Mouse (Mus musculus): ENCODE measurements at regions not wholly inside any gene's neighbourhood (a gene's known extent, or its start where the extent isn't known, plus 50 kb on each side); places are given as distances from the start of the nearest gene placed in this dataset.

- Histone ChIP-seq H3K9me3 (replicated peaks) (no peaks in the 10 kb centered on the region), H3K27ac (replicated peaks) (no peak overlapping the region), H3K4me3 (replicated peaks) (no peak overlapping the region), H3K36me3 (no peaks in the 10 kb centered on the region), H3K9ac (no peak overlapping the region), H3K4me2 (replicated peaks) (no peak overlapping the region; the same call in 1 of the 2 replicates), H3K27me3 (peaks cover 8% of the 10 kb centered on the region), H3K4me1 (peaks cover 15% of the 10 kb centered on the region)
- no peak for ATAC-seq (ENCODE audit: insufficient number of reproducible peaks, low FRiP score, low TSS enrichment, low read depth)
- WGBS = 50% methylated on average over 25 of the region's 25 CpGs
Measured at GRCm38 (mm10) chr17:45318211-45319076, 115.1 kb downstream of the Cdc5l start.

- 63% methylated on average over 5 of the region's 5 CpGs for WGBS
- Histone ChIP-seq H3K4me2 (replicated peaks) (no peak overlapping the region), H3K27me3 (no peaks in the 10 kb centered on the region), H3K36me3 (no peaks in the 10 kb centered on the region), H3K4me1 (no peaks in the 10 kb centered on the region), H3K9me3 (replicated peaks) (0 out of 2 replicates have a peak, but pooled peaks cover 6% of the 10 kb centered on the region), H3K9ac (no peak overlapping the region), H3K27ac (replicated peaks) (no peak overlapping the region), H3K4me3 (replicated peaks) (no peak overlapping the region)
- 0 out of 2 replicates have a peak, but pooled peaks have one; percentile 24 for ATAC-seq (ENCODE audit: insufficient number of reproducible peaks, low FRiP score, low TSS enrichment, low read depth)
Measured at GRCm38 (mm10) chr17:45312510-45313266, 120.8 kb downstream of the Cdc5l start.

GRCm38 (mm10) chr17:45306506-45306905, 127.0 kb downstream of the Cdc5l start:
- Histone ChIP-seq H3K9me3 (replicated peaks) (0 out of 2 replicates have a peak, but pooled peaks cover 6% of the 10 kb centered on the region), H3K4me2 (replicated peaks) (no peak overlapping the region), H3K27ac (replicated peaks) (no peak overlapping the region), H3K4me1 (no peaks in the 10 kb centered on the region), H3K9ac (no peak overlapping the region), H3K4me3 (replicated peaks) (no peak overlapping the region), H3K27me3 (no peaks in the 10 kb centered on the region), H3K36me3 (no peaks in the 10 kb centered on the region)
- ATAC-seq (ENCODE audit: insufficient number of reproducible peaks, low FRiP score, low TSS enrichment, low read depth) = no peak
- 66% methylated on average over 7 of the region's 7 CpGs for WGBS

- 86% methylated on average over 6 of the region's 6 CpGs for WGBS
- Histone ChIP-seq H3K27ac (replicated peaks) (no peak overlapping the region), H3K36me3 (no peaks in the 10 kb centered on the region), H3K4me1 (peaks cover 7% of the 10 kb centered on the region), H3K9me3 (replicated peaks) (no peaks in the 10 kb centered on the region), H3K9ac (no peak overlapping the region), H3K4me3 (replicated peaks) (no peak overlapping the region), H3K27me3 (no peaks in the 10 kb centered on the region), H3K4me2 (replicated peaks) (no peak overlapping the region)
- ATAC-seq (ENCODE audit: insufficient number of reproducible peaks, low FRiP score, low TSS enrichment, low read depth) = no peak
Measured at GRCm38 (mm10) chr17:45303183-45303582, 130.4 kb downstream of the Cdc5l start.

- Histone ChIP-seq H3K9ac (no peak overlapping the region), H3K27ac (replicated peaks) (no peak overlapping the region)
- 12% methylated on average over 4 of the region's 4 CpGs for WGBS
Measured at GRCm38 (mm10) chr17:45298355-45298754, 135.2 kb downstream of the Cdc5l start.

GRCm38 (mm10) chr17:45297860-45298259, 135.7 kb downstream of the Cdc5l start:
- WGBS = 70% methylated on average over 3 of the region's 3 CpGs
- no peak overlapping the region for H3K4me2 ChIP-seq (replicated peaks)
- H3K27me3 ChIP-seq = no peaks in the 10 kb centered on the region
- H3K4me1 ChIP-seq = peaks cover 15% of the 10 kb centered on the region
- H3K36me3 ChIP-seq = no peaks in the 10 kb centered on the region
- ATAC-seq (ENCODE audit: insufficient number of reproducible peaks, low FRiP score, low TSS enrichment, low read depth) = no peak
- no peak overlapping the region for H3K27ac ChIP-seq (replicated peaks)
- no peak overlapping the region for H3K9ac ChIP-seq
- no peak overlapping the region for H3K4me3 ChIP-seq (replicated peaks)
- no peaks in the 10 kb centered on the region for H3K9me3 ChIP-seq (replicated peaks)

More at GRCm38 (mm10) chr17:45298355-45298754, 135.2 kb downstream of the Cdc5l start:
- ATAC-seq (ENCODE audit: insufficient number of reproducible peaks, low FRiP score, low TSS enrichment, low read depth) = peak; percentile 70; the same call in 1 of the 2 replicates
- Histone ChIP-seq H3K4me3 (replicated peaks) (no peak overlapping the region), H3K4me1 (peaks cover 11% of the 10 kb centered on the region), H3K36me3 (no peaks in the 10 kb centered on the region), H3K27me3 (no peaks in the 10 kb centered on the region), H3K4me2 (replicated peaks) (no peak overlapping the region), H3K9me3 (replicated peaks) (no peaks in the 10 kb centered on the region)

GRCm38 (mm10) chr17:45296363-45296762, 137.2 kb downstream of the Cdc5l start:
- Histone ChIP-seq H3K36me3 (no peaks in the 10 kb centered on the region), H3K27ac (replicated peaks) (no peak overlapping the region), H3K27me3 (no peaks in the 10 kb centered on the region), H3K4me1 (peaks cover 24% of the 10 kb centered on the region), H3K4me2 (replicated peaks) (no peak overlapping the region), H3K9me3 (replicated peaks) (no peaks in the 10 kb centered on the region), H3K4me3 (replicated peaks) (no peak overlapping the region), H3K9ac (no peak overlapping the region)
- WGBS = 79% methylated on average over 1 of the region's 1 CpGs
- no peak for ATAC-seq (ENCODE audit: insufficient number of reproducible peaks, low FRiP score, low TSS enrichment, low read depth)

- no peak overlapping the region for H3K9ac ChIP-seq
- H3K4me3 ChIP-seq (replicated peaks) = no peak overlapping the region
- peaks cover 24% of the 10 kb centered on the region for H3K4me1 ChIP-seq
- no peaks in the 10 kb centered on the region for H3K27me3 ChIP-seq
- H3K4me2 ChIP-seq (replicated peaks) = no peak overlapping the region
- no peaks in the 10 kb centered on the region for H3K9me3 ChIP-seq (replicated peaks)
- H3K36me3 ChIP-seq = no peaks in the 10 kb centered on the region
- no peak for ATAC-seq (ENCODE audit: insufficient number of reproducible peaks, low FRiP score, low TSS enrichment, low read depth)
- no peak overlapping the region for H3K27ac ChIP-seq (replicated peaks)
- 59% methylated on average over 4 of the region's 4 CpGs for WGBS
Measured at GRCm38 (mm10) chr17:45294886-45295285, 138.7 kb downstream of the Cdc5l start.

- H3K9ac ChIP-seq = no peak overlapping the region
- H3K4me2 ChIP-seq (replicated peaks) = no peak overlapping the region
- no peaks in the 10 kb centered on the region for H3K9me3 ChIP-seq (replicated peaks)
- H3K4me1 ChIP-seq = peaks cover 24% of the 10 kb centered on the region
- no peak overlapping the region for H3K4me3 ChIP-seq (replicated peaks)
- no peaks in the 10 kb centered on the region for H3K27me3 ChIP-seq
- H3K27ac ChIP-seq (replicated peaks) = no peak overlapping the region
- 84% methylated on average over 11 of the region's 11 CpGs for WGBS
- H3K36me3 ChIP-seq = no peaks in the 10 kb centered on the region
- no peak for ATAC-seq (ENCODE audit: insufficient number of reproducible peaks, low FRiP score, low TSS enrichment, low read depth)
Measured at GRCm38 (mm10) chr17:45294256-45294865, 139.2 kb downstream of the Cdc5l start.

- ATAC-seq (ENCODE audit: insufficient number of reproducible peaks, low FRiP score, low TSS enrichment, low read depth) = peak; percentile 64; the same call in 1 of the 2 replicates
- Histone ChIP-seq H3K4me3 (replicated peaks) (no peak overlapping the region), H3K4me2 (replicated peaks) (no peak overlapping the region), H3K27ac (replicated peaks) (no peak overlapping the region), H3K36me3 (no peaks in the 10 kb centered on the region), H3K4me1 (peaks cover 14% of the 10 kb centered on the region), H3K9ac (no peak overlapping the region), H3K27me3 (no peaks in the 10 kb centered on the region), H3K9me3 (replicated peaks) (no peaks in the 10 kb centered on the region)
- 45% methylated on average over 7 of the region's 7 CpGs for WGBS
Measured at GRCm38 (mm10) chr17:45292883-45293282, 140.7 kb downstream of the Cdc5l start.

- no peak overlapping the region for H3K4me2 ChIP-seq (replicated peaks)
- ATAC-seq (ENCODE audit: insufficient number of reproducible peaks, low FRiP score, low TSS enrichment, low read depth) = no peak
Measured at GRCm38 (mm10) chr17:45291052-45291451, 142.5 kb downstream of the Cdc5l start.

More at GRCm38 (mm10) chr17:45291052-45291451, 142.5 kb downstream of the Cdc5l start:
- no peak overlapping the region for H3K4me3 ChIP-seq (replicated peaks)
- WGBS = 83% methylated on average over 5 of the region's 5 CpGs
- no peak overlapping the region for H3K9ac ChIP-seq
- no peaks in the 10 kb centered on the region for H3K9me3 ChIP-seq (replicated peaks)
- H3K27me3 ChIP-seq = no peaks in the 10 kb centered on the region
- no peak overlapping the region for H3K27ac ChIP-seq (replicated peaks)
- peaks cover 13% of the 10 kb centered on the region for H3K4me1 ChIP-seq
- H3K36me3 ChIP-seq = no peaks in the 10 kb centered on the region
